Mouse (Mus musculus) G1E (cell line): ENCODE data around the gene Csf2rb2. TPM values are rescaled to one million over a fixed set of nuclear protein-coding genes. Genes with fewer than 3 reads are reported as not detected.
A peak's percentile ranks its signal among the peaks of the same experiment; 100 is the strongest.
"Not testable (repeated sequence)": the region's sequence is repeated elsewhere in the genome, so short reads cannot be mapped to it uniquely, and the experiment has no call there.

Source experiments
- ATAC-seq: 2 replicates; pipeline ENCODE4 v1.8.0; 2016; ENCODE audit warnings: mild to moderate bottlenecking; ENCODE audit not compliant: insufficient number of reproducible peaks, poor library complexity, low FRiP score, severe bottlenecking; ENCODE audit errors: extremely low read depth
- DNase-seq: peaks from one replicate; pipeline ENCODE4 v3.0.0; 2012; ENCODE audit warnings: low spot score
- H3K27me3 ChIP-seq: 2 replicates; pipeline ENCODE4 v1.6.1; 2012; ENCODE audit warnings: mild to moderate bottlenecking, low read length, inconsistent platforms; ENCODE audit not compliant: insufficient read depth
- H3K36me3 ChIP-seq: replicated peaks from 2 replicates; pipeline ENCODE3; 2012; ENCODE audit warnings: mild to moderate bottlenecking, inconsistent platforms
- H3K4me1 ChIP-seq: 2 replicates; pipeline ENCODE4 v1.6.1; 2012; ENCODE audit warnings: low read depth, low read length, inconsistent platforms, mixed read lengths; ENCODE audit not compliant: insufficient read depth
- H3K4me3 ChIP-seq: 2 replicates; pipeline ENCODE4 v1.5.1; 2012; ENCODE audit warnings: low read depth, mild to moderate bottlenecking, inconsistent platforms, low read length, moderate library complexity, mixed read lengths
- H3K9me3 ChIP-seq: replicated peaks from 2 replicates; pipeline ENCODE4 v1.6.1; 2012; ENCODE audit warnings: inconsistent platforms
- CTCF ChIP-seq: IDR thresholded peaks from 2 replicates; pipeline ENCODE4 v1.5.1; 2012; ENCODE audit warnings: low read depth, low read length, inconsistent platforms, mixed read lengths
- GATA1 ChIP-seq: IDR thresholded peaks from 2 replicates; pipeline ENCODE4 v1.6.1; 2012; ENCODE audit warnings: borderline replicate concordance, low read length, inconsistent platforms, mixed read lengths
- GATA2 ChIP-seq: IDR thresholded peaks from 2 replicates; pipeline ENCODE4 v1.6.1; 2012; ENCODE audit warnings: low read depth, low read length, inconsistent platforms, borderline replicate concordance
- POLR2AphosphoS5 ChIP-seq: IDR thresholded peaks from 2 replicates; pipeline ENCODE4 v1.6.1; 2012; ENCODE audit warnings: low read depth, low read length, inconsistent platforms; ENCODE audit not compliant: insufficient replicate concordance
- TAL1 ChIP-seq: conservative IDR thresholded peaks from 2 replicates; pipeline ENCODE4 v1.6.1; 2012; ENCODE audit warnings: low read depth, low read length, inconsistent platforms, mixed read lengths
- polyA plus RNA-seq: library from polyadenylated mRNA; stranded (reverse); fragments of >175 nt; gene quantifications from 2 replicates; pipeline ENCODE4 v1.2.3, GENCODE M21; 2012
- total RNA-seq, 2 experiments: library from RNA; stranded (forward) in 1 of 2; stranded (reverse) in 1 of 2; fragments of 200-1000 nt in 1 of 2; fragments of >200 nt in 1 of 2; fragmentation: Nextera tagmentation in 1 of 2; gene quantifications; 2 replicates each; pipeline ENCODE4 v1.2.3; 2014 to 2017

Csf2rb2 gene
- total and polyA plus RNA-seq, 3 experiments: 15.4 to 46.8 (median 41.9) TPM

- Histone ChIP-seq H3K4me1 (peaks cover 70% of the 10 kb centered on the region), H3K36me3 (no peaks in the 10 kb centered on the region), H3K4me3 (peak overlapping the region; percentile 47; the same call in 1 of the 2 replicates), H3K9me3 (no peaks in the 10 kb centered on the region; the same call in 1 of the 2 replicates), H3K27me3 (peaks cover 66% of the 10 kb centered on the region)
- DNase-seq: no peak
- peak; percentile 68 for ATAC-seq
- TF ChIP-seq TAL1 (peak; percentile 41), POLR2AphosphoS5 (no peak), GATA2 (no peak)
Measured at GRCm38 (mm10) chr15:78260668-78261333, 44.7 kb downstream of the Csf2rb2 start.

- Histone ChIP-seq H3K36me3 (no peaks in the 10 kb centered on the region), H3K27me3 (peaks cover 68% of the 10 kb centered on the region), H3K4me3 (peak overlapping the region; percentile 17; the same call in 1 of the 2 replicates), H3K9me3 (no peaks in the 10 kb centered on the region; the same call in 1 of the 2 replicates), H3K4me1 (peaks cover 54% of the 10 kb centered on the region)
- ATAC-seq (no peak), DNase-seq (no peak)
- no peak for TF ChIP-seq TAL1
- TF ChIP-seq POLR2AphosphoS5: no peak
- no peak for TF ChIP-seq GATA2
- no peak for TF ChIP-seq GATA1
- no peak for TF ChIP-seq CTCF
Measured at GRCm38 (mm10) chr15:78258246-78258865, 47.2 kb downstream of the Csf2rb2 start.

GRCm38 (mm10) chr15:78257326-78258050, 48.0 kb downstream of the Csf2rb2 start:
- Histone ChIP-seq H3K36me3 (no peaks in the 10 kb centered on the region), H3K9me3 (no peaks in the 10 kb centered on the region; the same call in 1 of the 2 replicates), H3K27me3 (peaks cover 65% of the 10 kb centered on the region), H3K4me3 (peak overlapping the region; percentile 17; the same call in 1 of the 2 replicates), H3K4me1 (peaks cover 46% of the 10 kb centered on the region)
- peak; percentile 78 for TF ChIP-seq CTCF
- no peak for TF ChIP-seq GATA2
- no peak for TF ChIP-seq POLR2AphosphoS5
- DNase-seq (peak; percentile 47), ATAC-seq (no peak)

- peaks cover 40% of the 10 kb centered on the region for H3K4me1 ChIP-seq
- not testable (repeated sequence) for H3K9me3 ChIP-seq, DNase-seq, H3K36me3 ChIP-seq, H3K4me3 ChIP-seq, ATAC-seq
- peaks cover 61% of the 10 kb centered on the region for H3K27me3 ChIP-seq
Measured at GRCm38 (mm10) chr15:78256602-78257259, 48.8 kb downstream of the Csf2rb2 start.

- Histone ChIP-seq H3K4me3 (no peak overlapping the region), H3K36me3 (no peaks in the 10 kb centered on the region), H3K27me3 (peaks cover 59% of the 10 kb centered on the region), H3K9me3 (no peaks in the 10 kb centered on the region; the same call in 1 of the 2 replicates), H3K4me1 (peaks cover 22% of the 10 kb centered on the region)
- DNase-seq (no peak), ATAC-seq (no peak)
- no peak for TF ChIP-seq GATA2
- no peak for TF ChIP-seq GATA1
- no peak for TF ChIP-seq POLR2AphosphoS5
- TF ChIP-seq TAL1: no peak
- no peak; the same call in 1 of the 2 replicates for TF ChIP-seq CTCF
Measured at GRCm38 (mm10) chr15:78254751-78255150, 50.8 kb downstream of the Csf2rb2 start.

- no peak for ATAC-seq
- no peaks in the 10 kb centered on the region for H3K9me3 ChIP-seq
- no peaks in the 10 kb centered on the region for H3K36me3 ChIP-seq
- peaks cover 77% of the 10 kb centered on the region for H3K27me3 ChIP-seq
- H3K4me3 ChIP-seq: no peak overlapping the region
- H3K4me1 ChIP-seq: peaks cover 19% of the 10 kb centered on the region
- no peak for DNase-seq
- TF ChIP-seq TAL1 (no peak), GATA2 (no peak), CTCF (no peak), POLR2AphosphoS5 (no peak), GATA1 (no peak)
Measured at GRCm38 (mm10) chr15:78248410-78248809, 57.1 kb downstream of the Csf2rb2 start.
